Mouse (Mus musculus): Measurements from ENCODE around the gene Dpp6. TPM values are rescaled to one million over a fixed set of nuclear protein-coding genes. Genes with fewer than 3 reads are reported as not detected.

The Dpp6 gene
- polyA plus RNA-seq, 1 experiment from 2014 or later = 42.0 TPM

GRCm38 (mm10) chr5:27261746-27262727 is 445.0 kb downstream of the Dpp6 start:
- H3K4me1 ChIP-seq (replicated peaks; ENCODE audit: control insufficient read depth, insufficient read depth, low read length) = peaks cover 13% of the 10 kb centered on the region
- H3K9ac ChIP-seq (replicated peaks; ENCODE audit: low read depth, low read length) = peak overlapping the region; percentile 70
- H3K4me2 ChIP-seq (ENCODE audit: low read length) = peak overlapping the region; percentile 68
- WGBS = 2% methylated on average over 27 of the region's 27 CpGs
- H3K36me3 ChIP-seq (ENCODE audit: control insufficient read depth, insufficient read depth) = no peaks in the 10 kb centered on the region
- H3K9me3 ChIP-seq (ENCODE audit: control insufficient read depth, low read length) = no peaks in the 10 kb centered on the region
- H3K4me3 ChIP-seq (replicated peaks; ENCODE audit: low read length) = peak overlapping the region; percentile 48
- no peaks in the 10 kb centered on the region for H3K27me3 ChIP-seq (replicated peaks; ENCODE audit: control insufficient read depth, insufficient read depth, low read length)
- H3K27ac ChIP-seq (ENCODE audit: low read length) = peak overlapping the region; percentile 72
- ATAC-seq = peak; percentile 95

GRCm38 (mm10) chr5:27262751-27263150 is 445.7 kb downstream of the Dpp6 start:
- Histone ChIP-seq H3K9me3 (ENCODE audit: control insufficient read depth, low read length) (no peaks in the 10 kb centered on the region), H3K4me3 (replicated peaks; ENCODE audit: low read length) (peak overlapping the region; percentile 48), H3K27me3 (replicated peaks; ENCODE audit: control insufficient read depth, insufficient read depth, low read length) (no peaks in the 10 kb centered on the region), H3K4me2 (ENCODE audit: low read length) (peak overlapping the region; percentile 68), H3K36me3 (ENCODE audit: control insufficient read depth, insufficient read depth) (no peaks in the 10 kb centered on the region), H3K27ac (ENCODE audit: low read length) (no peak overlapping the region), H3K4me1 (replicated peaks; ENCODE audit: control insufficient read depth, insufficient read depth, low read length) (peaks cover 13% of the 10 kb centered on the region), H3K9ac (replicated peaks; ENCODE audit: low read depth, low read length) (peak overlapping the region; percentile 70)
- no peak for ATAC-seq
- 40% methylated on average over 1 of the region's 1 CpGs for WGBS

GRCm38 (mm10) chr5:27265281-27265680 is 448.3 kb downstream of the Dpp6 start:
- WGBS = 80% methylated on average over 3 of the region's 3 CpGs
- H3K27me3 ChIP-seq (replicated peaks; ENCODE audit: control insufficient read depth, insufficient read depth, low read length) = no peaks in the 10 kb centered on the region
- ATAC-seq = no peak
- no peaks in the 10 kb centered on the region for H3K9me3 ChIP-seq (ENCODE audit: control insufficient read depth, low read length)
- H3K4me1 ChIP-seq (replicated peaks; ENCODE audit: control insufficient read depth, insufficient read depth, low read length) = peaks cover 13% of the 10 kb centered on the region
- H3K36me3 ChIP-seq (ENCODE audit: control insufficient read depth, insufficient read depth) = no peaks in the 10 kb centered on the region
- H3K4me2 ChIP-seq (ENCODE audit: low read length) = no peak overlapping the region
- no peak overlapping the region for H3K9ac ChIP-seq (replicated peaks; ENCODE audit: low read depth, low read length)
- no peak overlapping the region for H3K27ac ChIP-seq (ENCODE audit: low read length)
- H3K4me3 ChIP-seq (replicated peaks; ENCODE audit: low read length) = no peak overlapping the region

- no peaks in the 10 kb centered on the region for H3K4me1 ChIP-seq (replicated peaks; ENCODE audit: control insufficient read depth, insufficient read depth, low read length)
- WGBS = 83% methylated on average over 4 of the region's 4 CpGs
- no peaks in the 10 kb centered on the region for H3K27me3 ChIP-seq (replicated peaks; ENCODE audit: control insufficient read depth, insufficient read depth, low read length)
- no peak overlapping the region for H3K9ac ChIP-seq (replicated peaks; ENCODE audit: low read depth, low read length)
- H3K4me2 ChIP-seq (ENCODE audit: low read length) = no peak overlapping the region
- ATAC-seq = no peak
- no peak overlapping the region for H3K27ac ChIP-seq (ENCODE audit: low read length)
- no peaks in the 10 kb centered on the region for H3K9me3 ChIP-seq (ENCODE audit: control insufficient read depth, low read length)
- H3K36me3 ChIP-seq (ENCODE audit: control insufficient read depth, insufficient read depth) = no peaks in the 10 kb centered on the region
- H3K4me3 ChIP-seq (replicated peaks; ENCODE audit: low read length) = no peak overlapping the region
These were observed 454.3 kb downstream of the Dpp6 start for GRCm38 (mm10) chr5:27271336-27271735.

GRCm38 (mm10) chr5:27274781-27275395 is 457.9 kb downstream of the Dpp6 start:
- Histone ChIP-seq H3K27me3 (replicated peaks; ENCODE audit: control insufficient read depth, insufficient read depth, low read length) (no peaks in the 10 kb centered on the region), H3K27ac (ENCODE audit: low read length) (no peak overlapping the region), H3K9ac (replicated peaks; ENCODE audit: low read depth, low read length) (no peak overlapping the region), H3K4me3 (replicated peaks; ENCODE audit: low read length) (no peak overlapping the region), H3K9me3 (ENCODE audit: control insufficient read depth, low read length) (no peaks in the 10 kb centered on the region), H3K4me2 (ENCODE audit: low read length) (no peak overlapping the region), H3K4me1 (replicated peaks; ENCODE audit: control insufficient read depth, insufficient read depth, low read length) (no peaks in the 10 kb centered on the region), H3K36me3 (ENCODE audit: control insufficient read depth, insufficient read depth) (no peaks in the 10 kb centered on the region)
- WGBS = 54% methylated on average over 8 of the region's 8 CpGs
- no peak for ATAC-seq

GRCm38 (mm10) chr5:27275871-27276270 is 458.9 kb downstream of the Dpp6 start:
- WGBS = 90% methylated on average over 1 of the region's 1 CpGs
- no peak overlapping the region for H3K4me2 ChIP-seq (ENCODE audit: low read length)
- H3K36me3 ChIP-seq (ENCODE audit: control insufficient read depth, insufficient read depth) = no peaks in the 10 kb centered on the region
- H3K9ac ChIP-seq (replicated peaks; ENCODE audit: low read depth, low read length) = no peak overlapping the region
- ATAC-seq = no peak
- no peaks in the 10 kb centered on the region for H3K27me3 ChIP-seq (replicated peaks; ENCODE audit: control insufficient read depth, insufficient read depth, low read length)
- H3K4me3 ChIP-seq (replicated peaks; ENCODE audit: low read length) = no peak overlapping the region
- no peak overlapping the region for H3K27ac ChIP-seq (ENCODE audit: low read length)
- H3K4me1 ChIP-seq (replicated peaks; ENCODE audit: control insufficient read depth, insufficient read depth, low read length) = no peaks in the 10 kb centered on the region
- H3K9me3 ChIP-seq (ENCODE audit: control insufficient read depth, low read length) = no peaks in the 10 kb centered on the region

- Histone ChIP-seq H3K27ac (ENCODE audit: low read length) (no peak overlapping the region), H3K36me3 (ENCODE audit: control insufficient read depth, insufficient read depth) (no peaks in the 10 kb centered on the region), H3K4me3 (replicated peaks; ENCODE audit: low read length) (no peak overlapping the region), H3K4me1 (replicated peaks; ENCODE audit: control insufficient read depth, insufficient read depth, low read length) (no peaks in the 10 kb centered on the region), H3K4me2 (ENCODE audit: low read length) (no peak overlapping the region), H3K9me3 (ENCODE audit: control insufficient read depth, low read length) (no peaks in the 10 kb centered on the region), H3K27me3 (replicated peaks; ENCODE audit: control insufficient read depth, insufficient read depth, low read length) (no peaks in the 10 kb centered on the region), H3K9ac (replicated peaks; ENCODE audit: low read depth, low read length) (no peak overlapping the region)
- 72% methylated on average over 10 of the region's 10 CpGs for WGBS
- ATAC-seq = no peak
These were observed 461.2 kb downstream of the Dpp6 start for GRCm38 (mm10) chr5:27278120-27278645.

- Histone ChIP-seq H3K4me3 (replicated peaks; ENCODE audit: low read length) (no peak overlapping the region), H3K4me1 (replicated peaks; ENCODE audit: control insufficient read depth, insufficient read depth, low read length) (no peaks in the 10 kb centered on the region), H3K4me2 (ENCODE audit: low read length) (no peak overlapping the region), H3K36me3 (ENCODE audit: control insufficient read depth, insufficient read depth) (no peaks in the 10 kb centered on the region), H3K9ac (replicated peaks; ENCODE audit: low read depth, low read length) (no peak overlapping the region), H3K27ac (ENCODE audit: low read length) (no peak overlapping the region), H3K27me3 (replicated peaks; ENCODE audit: control insufficient read depth, insufficient read depth, low read length) (no peaks in the 10 kb centered on the region), H3K9me3 (ENCODE audit: control insufficient read depth, low read length) (no peaks in the 10 kb centered on the region)
- WGBS = 23% methylated on average over 4 of the region's 4 CpGs
- peak; percentile 84 for ATAC-seq
These were observed 469.9 kb downstream of the Dpp6 start for GRCm38 (mm10) chr5:27286876-27287275.

- H3K27me3 ChIP-seq (replicated peaks; ENCODE audit: control insufficient read depth, insufficient read depth, low read length) = no peaks in the 10 kb centered on the region
- H3K4me3 ChIP-seq (replicated peaks; ENCODE audit: low read length) = no peak overlapping the region
- H3K9ac ChIP-seq (replicated peaks; ENCODE audit: low read depth, low read length) = no peak overlapping the region
- ATAC-seq = no peak
- no peak overlapping the region for H3K4me2 ChIP-seq (ENCODE audit: low read length)
- H3K27ac ChIP-seq (ENCODE audit: low read length) = no peak overlapping the region
- H3K9me3 ChIP-seq (ENCODE audit: control insufficient read depth, low read length) = no peaks in the 10 kb centered on the region
- no peaks in the 10 kb centered on the region for H3K4me1 ChIP-seq (replicated peaks; ENCODE audit: control insufficient read depth, insufficient read depth, low read length)
- no peaks in the 10 kb centered on the region for H3K36me3 ChIP-seq (ENCODE audit: control insufficient read depth, insufficient read depth)
- WGBS = 87% methylated on average over 8 of the region's 8 CpGs
These were observed 474.4 kb downstream of the Dpp6 start for GRCm38 (mm10) chr5:27291378-27291777.

All from forebrain, embryonic 16.5 days (tissue).